Mouse (Mus musculus) B cell, adult (primary cell): ENCODE measurements around the gene Acrbp. TPM values are rescaled to one million over a fixed set of nuclear protein-coding genes. Genes with fewer than 3 reads are reported as not detected.

ENCODE experiments used
- total RNA-seq: library from RNA; stranded (reverse); gene quantifications from 4 replicates; pipeline ENCODE4 v1.2.4, GENCODE M21; 2023; ENCODE audit not compliant: inconsistent age

Gene Acrbp
- 11.9 to 20.6 TPM (median 13.3 TPM) in 4 replicates for total RNA-seq

DNA sequence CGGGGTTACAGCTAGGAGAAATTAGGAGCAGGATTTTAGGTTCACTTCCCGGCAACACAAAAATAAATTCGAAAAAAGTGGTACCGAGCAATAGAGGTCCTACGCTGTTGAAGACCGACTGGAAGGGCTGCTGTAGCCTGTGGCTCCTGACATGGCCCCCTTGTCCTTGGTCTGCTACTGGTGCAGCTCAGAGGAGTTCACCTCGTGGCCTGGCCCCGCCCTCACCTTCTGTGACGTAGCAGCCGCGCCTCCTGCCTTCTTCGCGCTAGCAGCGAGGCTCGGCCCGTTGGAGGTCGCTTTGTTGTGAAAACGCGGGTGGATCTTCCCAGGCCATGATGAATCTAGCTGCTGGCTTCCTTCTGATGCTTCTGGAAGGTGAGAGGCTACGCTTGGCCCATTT lies at the start of gene Acrbp:
Gene Acrbp, plus strand, starts transcription at position 12 of the 400 bp plus-strand sequence.

DNA sequence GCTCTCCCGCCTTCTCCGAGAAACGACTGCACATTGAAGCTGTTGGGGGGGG lies 40.5 kb upstream of the Acrbp start, which contains the start of gene Zfp384:
Gene Zfp384, plus strand, starts transcription at position 17 of the 52 bp plus-strand sequence.

DNA sequence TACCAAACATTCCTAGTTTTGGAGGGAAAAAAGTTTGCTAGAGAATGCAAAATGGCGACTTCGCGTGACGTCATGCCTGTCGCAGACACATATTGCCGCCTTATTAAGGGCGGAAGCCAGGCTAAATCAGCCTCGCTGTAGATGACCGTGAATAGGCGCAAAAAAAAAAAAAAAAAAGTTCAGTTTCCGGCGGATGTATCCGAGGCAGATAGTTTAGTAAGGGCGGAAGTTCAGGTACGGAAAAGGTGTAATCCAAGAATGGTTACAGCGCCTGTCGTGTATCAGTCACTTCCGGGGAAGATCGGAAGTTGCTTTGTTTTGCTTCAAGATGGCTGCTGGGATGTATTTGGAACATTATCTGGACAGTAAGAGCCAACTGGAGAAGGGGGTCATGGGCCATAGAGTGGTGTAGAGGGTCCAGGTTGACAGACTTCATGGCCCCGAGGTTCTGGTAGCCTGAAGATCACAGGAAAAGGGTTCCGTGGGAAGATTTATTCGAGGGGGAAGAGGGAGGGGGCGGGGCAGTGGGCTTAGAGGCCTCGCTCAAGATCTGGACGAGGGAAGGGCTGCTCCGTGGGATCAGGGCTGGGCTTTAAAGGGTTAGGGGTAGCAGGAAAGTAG lies 9.8 kb upstream of the Acrbp start, which contains the start of gene Ing4:
Gene Ing4, plus strand, starts transcription at position 228 of the 621 bp plus-strand sequence.

DNA sequence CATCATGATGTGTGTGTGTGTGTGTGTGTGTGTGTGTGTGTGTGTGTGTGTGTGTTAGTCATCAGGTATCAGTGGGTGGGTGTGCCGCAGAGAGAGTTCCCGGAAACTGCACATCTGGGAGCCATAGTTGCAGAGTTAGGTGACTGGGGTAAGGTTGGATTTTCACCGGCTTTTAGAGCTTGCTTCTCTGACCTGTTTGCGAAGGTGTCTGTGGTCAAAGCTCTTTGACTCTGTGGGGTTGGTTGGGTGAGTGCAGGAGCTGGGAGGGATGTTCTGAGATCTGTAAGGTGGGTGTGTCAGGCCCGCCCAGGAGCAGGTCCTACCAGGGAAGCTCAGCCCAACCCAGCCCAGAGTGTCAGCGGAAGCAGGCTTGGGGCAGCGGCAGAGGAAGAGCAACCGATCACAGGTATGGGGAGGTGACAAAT lies 18.1 kb downstream of the Acrbp start, which contains the start of gene Lpar5:
Gene Lpar5, plus strand, starts transcription at position 350 of the 425 bp plus-strand sequence.

DNA sequence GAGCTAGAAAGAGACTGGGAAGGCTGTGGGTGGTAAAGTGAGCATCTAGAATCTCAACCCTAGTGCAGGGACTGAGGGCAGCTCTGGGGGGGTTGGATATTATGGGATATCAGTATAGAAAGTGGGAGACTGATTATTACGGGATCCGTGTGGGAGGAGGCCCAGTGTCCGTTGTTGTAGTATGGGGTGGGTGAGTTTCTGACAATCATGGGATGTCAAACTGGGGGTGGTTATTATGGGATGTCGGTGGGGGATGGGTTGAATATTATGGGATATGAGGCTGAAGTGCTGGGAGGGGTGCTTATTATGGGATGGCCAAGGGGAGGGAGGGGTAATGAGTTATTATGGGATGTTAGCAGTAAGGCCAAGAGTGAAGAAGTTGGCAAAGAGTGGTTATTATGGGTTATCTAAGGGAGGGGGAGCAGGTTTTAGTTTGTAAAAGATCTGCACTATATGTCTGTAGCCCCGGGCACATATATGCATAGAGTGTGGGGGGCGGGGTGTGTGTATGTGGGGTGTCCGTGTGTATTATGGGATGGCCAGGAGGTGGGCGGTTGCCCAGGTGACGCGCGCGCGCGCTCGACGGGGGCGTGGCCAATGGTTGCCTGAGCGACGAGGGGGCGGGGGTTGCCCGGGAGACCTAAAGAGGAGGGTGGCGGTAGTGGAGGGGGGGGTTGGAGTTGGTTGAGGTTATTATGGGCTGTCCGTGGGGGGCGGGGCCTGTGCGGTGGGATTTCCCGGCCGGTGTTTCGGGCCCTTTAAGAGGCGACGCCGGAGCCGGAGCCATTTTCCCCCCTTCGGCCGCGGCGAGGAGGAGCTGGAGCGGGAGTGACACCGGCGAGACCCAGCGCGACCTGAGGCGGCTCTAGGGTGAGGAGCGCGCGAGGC lies 46.1 kb downstream of the Acrbp start, which contains the start of gene Chd4:
Gene Chd4, plus strand, starts transcription at position 591 of the 888 bp plus-strand sequence.

Other genes starting within 250 kb of the Acrbp start
- gene Spsb2, start 241.0 kb upstream of the Acrbp start, total RNA-seq: 4.3 to 8.0 TPM (median 5.3 TPM) in 4 replicates
- 53.5 to 62.9 TPM (median 57.4 TPM) in 4 replicates for gene Tpi1, start 235.4 kb upstream of the Acrbp start, total RNA-seq
- gene Usp5, start 220.2 kb upstream of the Acrbp start, total RNA-seq: 67.6 to 86.7 TPM (median 79.3 TPM) in 4 replicates
- 2.7 to 6.3 TPM (median 4.4 TPM) in 4 replicates for gene Cdca3, start 220.1 kb upstream of the Acrbp start, total RNA-seq
- 0.29 to 0.30 TPM in 2 of 4 replicates, not detected in the others for gene Gnb3, start 209.4 kb upstream of the Acrbp start, total RNA-seq
- 0.19 to 0.51 TPM in 2 of 4 replicates, not detected in the others for gene P3h3, start 191.9 kb upstream of the Acrbp start, total RNA-seq
- 0.51 to 0.99 TPM (median 0.79 TPM) in 4 replicates for gene Gpr162, start 185.7 kb upstream of the Acrbp start, total RNA-seq
- 0.35 to 0.93 TPM (median 0.60 TPM) in 4 replicates for gene Cd4, start 161.5 kb upstream of the Acrbp start, total RNA-seq
- gene Lag3, start 138.0 kb upstream of the Acrbp start, total RNA-seq: 0.26 to 0.69 TPM (median 0.48 TPM) in 4 replicates
- gene Ptms, start 129.6 kb upstream of the Acrbp start, total RNA-seq: 42.1 to 57.3 TPM (median 46.3 TPM) in 4 replicates
- gene Mlf2, start 118.3 kb upstream of the Acrbp start, total RNA-seq: 97.3 to 112 TPM (median 105 TPM) in 4 replicates
- 51.9 to 60.4 TPM (median 54.0 TPM) in 4 replicates for gene Cops7a, start 84.2 kb upstream of the Acrbp start, total RNA-seq
- 0.22 to 0.58 TPM (median 0.24 TPM) in 3 of 4 replicates, not detected in the other for gene Pianp, start 53.0 kb upstream of the Acrbp start, total RNA-seq
- 93.2 to 96.8 TPM (median 95.4 TPM) in 4 replicates for gene Zfp384, start 40.5 kb upstream of the Acrbp start, total RNA-seq
- 78.0 to 92.0 TPM (median 85.9 TPM) in 4 replicates for gene Ing4, start 9.9 kb upstream of the Acrbp start, total RNA-seq
- gene Lpar5, start 18.2 kb downstream of the Acrbp start, total RNA-seq: 11.6 to 15.7 TPM (median 14.9 TPM) in 4 replicates
- gene Chd4, start 46.3 kb downstream of the Acrbp start, total RNA-seq: 343 to 381 TPM (median 359 TPM) in 4 replicates
- gene Nop2, start 82.2 kb downstream of the Acrbp start, total RNA-seq: 38.6 to 47.8 TPM (median 40.7 TPM) in 4 replicates
- gene Iffo1, start 95.6 kb downstream of the Acrbp start, total RNA-seq: 34.0 to 42.8 TPM (median 41.9 TPM) in 4 replicates
- gene Gapdh, start 116.8 kb downstream of the Acrbp start, total RNA-seq: 423 to 488 TPM (median 460 TPM) in 4 replicates
- 44.6 to 67.4 TPM (median 48.7 TPM) in 4 replicates for gene Ncapd2, start 142.0 kb downstream of the Acrbp start, total RNA-seq
- gene Mrpl51, start 142.1 kb downstream of the Acrbp start, total RNA-seq: 30.5 to 36.3 TPM (median 35.7 TPM) in 4 replicates
- gene Vamp1, start 165.9 kb downstream of the Acrbp start, total RNA-seq: 55.4 to 67.5 TPM (median 62.8 TPM) in 4 replicates
- 26.8 to 27.9 TPM (median 27.3 TPM) in 4 replicates for gene Tapbpl, start 182.2 kb downstream of the Acrbp start, total RNA-seq
- gene Cd27, start 187.3 kb downstream of the Acrbp start, total RNA-seq: 0.51 to 3.1 TPM (median 1.2 TPM) in 4 replicates
- gene Tuba3a, start 236.4 kb downstream of the Acrbp start, total RNA-seq: not detected in 4 replicates